Mouse (Mus musculus) stomach, postnatal 0 days (tissue): ENCODE results near the gene Nmt1.

ENCODE experiments used
- CTCF ChIP-seq: IDR thresholded peaks from 2 replicates; pipeline ENCODE4 v1.5.1; 2016; ENCODE audit warnings: antibody characterized with exemption, low read depth, mild to moderate bottlenecking, moderate library complexity
- EP300 ChIP-seq: optimal IDR thresholded peaks from 2 replicates; pipeline ENCODE3; 2016; ENCODE audit warnings: antibody characterized with exemption

GRCm38 (mm10) chr11:103019325-103019724 is 8.7 kb upstream of the Nmt1 start:
- TF ChIP-seq EP300, result no peak
- no peak for TF ChIP-seq CTCF
